Mouse (Mus musculus): Measurements from ENCODE around the gene Acvr2a.
"Not testable (repeated sequence)": the region's sequence is repeated elsewhere in the genome, so short reads cannot be mapped to it uniquely, and the experiment has no call there.

Acvr2a gene

DNA sequence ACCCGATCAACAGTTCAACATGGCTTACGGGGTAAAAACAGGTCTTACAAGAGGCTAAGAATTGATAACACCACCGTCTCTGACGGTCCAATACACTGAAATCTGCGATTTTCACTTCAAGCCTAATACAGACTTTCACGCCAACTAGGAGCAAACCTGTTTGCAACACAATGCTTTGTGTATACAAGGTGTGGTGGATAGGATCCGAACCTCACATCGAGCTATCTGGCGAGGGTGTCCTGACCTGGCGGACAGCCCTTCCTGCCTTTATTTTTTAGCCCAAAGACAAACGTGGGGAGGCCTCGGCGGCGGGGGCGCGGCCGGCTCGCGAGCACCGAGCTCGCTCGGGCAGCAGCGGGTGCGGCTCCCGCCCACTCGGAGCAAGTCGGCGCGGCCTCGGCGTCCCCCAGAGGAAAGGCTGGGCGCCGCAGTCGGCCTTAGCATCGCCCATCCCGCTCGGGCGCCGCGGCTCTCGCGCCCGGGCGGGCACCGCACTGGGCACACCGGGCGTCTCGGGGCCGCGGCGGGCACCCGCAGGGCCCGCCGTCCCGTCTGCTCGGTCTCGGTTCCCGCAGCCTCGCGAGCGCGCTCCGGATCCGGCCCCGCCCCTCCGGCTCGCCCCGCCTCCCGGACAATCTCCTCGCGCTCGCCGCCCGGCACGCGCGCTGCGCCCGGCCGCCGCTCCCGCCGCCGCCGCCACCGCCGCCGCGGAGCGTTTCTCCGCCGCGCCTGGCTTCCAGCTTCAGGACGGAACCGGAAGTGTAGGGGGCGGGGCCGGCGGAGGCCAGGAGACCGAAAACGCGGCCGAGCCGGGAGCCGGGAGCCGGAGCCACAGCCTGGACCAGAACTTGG, at the start of gene Acvr2a:
TSS of gene Acvr2a (plus strand) at position 739 of the 852 bp plus-strand sequence.
- peak; percentile 86 for DNase-seq

DNA sequence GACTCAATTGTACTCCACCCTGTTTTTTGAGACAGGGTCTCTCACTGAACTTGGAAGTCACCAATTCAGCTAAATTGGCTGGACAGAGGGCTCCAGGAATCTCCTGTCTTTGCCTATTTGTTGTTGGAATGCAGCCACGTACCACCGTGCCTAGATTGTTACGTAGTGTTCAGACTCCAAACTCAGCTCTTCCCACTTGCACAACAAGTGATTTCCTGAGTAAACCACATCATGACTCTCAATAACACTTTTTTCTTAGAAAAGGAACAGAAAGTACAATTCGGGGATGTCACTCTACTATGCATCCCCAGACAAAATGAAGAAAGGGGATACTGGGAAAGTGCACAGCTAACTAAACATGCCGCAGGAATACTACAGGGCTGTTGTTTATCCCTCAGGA, 47.4 kb upstream of the Acvr2a start:
- DNase-seq = no peak

DNA sequence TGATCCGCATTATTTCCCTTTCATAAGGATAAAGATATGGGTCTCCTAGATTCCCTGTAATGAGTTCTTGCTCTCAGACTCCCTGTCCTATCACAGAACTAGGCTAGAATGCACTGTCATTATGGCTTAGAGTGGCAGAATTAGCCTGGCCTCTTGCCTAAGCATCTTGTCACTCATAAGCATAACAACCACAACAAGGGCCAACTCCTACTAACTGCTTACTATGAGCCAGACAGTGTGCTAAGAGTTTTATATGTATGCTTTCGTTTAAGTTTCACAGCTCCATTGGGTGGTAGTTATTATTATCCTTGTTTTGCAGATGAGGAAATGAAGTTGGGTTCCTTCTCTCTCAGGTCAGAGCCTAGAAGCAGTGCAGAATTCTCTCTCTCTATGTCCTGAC, 46.1 kb upstream of the Acvr2a start:
- no peak for DNase-seq

DNA sequence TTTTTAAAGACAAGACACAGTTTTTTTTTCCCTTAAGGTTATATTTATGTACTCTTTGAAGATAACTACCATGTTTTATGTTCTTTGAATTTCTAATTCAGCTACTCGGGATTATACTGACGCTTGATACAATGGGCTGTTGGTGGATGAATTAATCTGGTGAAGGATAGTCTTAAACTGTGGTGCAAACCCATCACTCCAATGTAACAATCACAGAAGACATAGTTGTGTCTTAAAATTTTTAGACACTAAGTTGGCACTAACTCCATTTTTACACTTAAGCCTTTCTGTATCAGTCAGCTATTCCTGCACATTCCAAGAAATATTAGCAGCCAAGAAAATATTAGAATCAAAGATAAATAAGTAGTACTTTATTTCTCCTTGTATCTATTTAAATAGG, 45.7 kb upstream of the Acvr2a start:
- no peak for DNase-seq

DNA sequence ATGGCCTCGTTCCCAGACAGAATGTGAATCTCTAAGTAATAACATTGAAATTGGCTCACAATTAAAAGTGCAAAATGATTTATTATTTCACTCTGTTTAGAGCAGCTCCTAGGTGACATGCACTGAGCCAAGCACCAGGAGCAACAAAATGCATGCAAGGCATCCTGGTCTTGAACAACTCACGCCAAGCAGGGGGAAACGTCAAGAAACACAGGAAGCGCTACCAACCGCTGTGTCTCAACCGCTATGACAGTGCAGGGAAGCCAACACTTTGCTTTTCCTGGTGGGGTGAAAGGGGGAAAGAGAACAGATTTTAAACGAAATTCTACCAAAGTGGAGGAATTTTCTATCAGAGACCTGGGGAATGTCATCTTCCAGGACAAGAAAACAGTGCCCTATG, 43.8 kb upstream of the Acvr2a start:
- no peak for DNase-seq

DNA sequence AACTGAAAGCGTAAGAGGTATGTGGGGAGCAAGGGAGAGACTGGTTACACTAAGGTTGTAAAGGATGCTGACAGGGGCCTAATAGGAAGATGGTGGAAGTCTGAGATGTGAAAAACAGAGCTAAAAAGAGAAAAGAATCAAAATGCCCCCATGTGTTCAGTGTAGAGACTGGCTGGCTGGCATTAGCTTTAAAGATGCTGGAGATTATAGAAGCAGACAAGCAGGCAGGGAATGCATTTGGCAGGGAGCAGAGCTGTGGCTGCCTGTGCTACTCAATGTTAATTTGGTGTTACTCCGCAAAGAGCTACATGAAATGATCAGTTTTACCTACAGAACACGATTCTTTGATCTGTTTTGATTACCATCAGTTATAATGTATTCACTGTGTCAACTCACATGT, 43.3 kb upstream of the Acvr2a start:
- no peak for DNase-seq

DNA sequence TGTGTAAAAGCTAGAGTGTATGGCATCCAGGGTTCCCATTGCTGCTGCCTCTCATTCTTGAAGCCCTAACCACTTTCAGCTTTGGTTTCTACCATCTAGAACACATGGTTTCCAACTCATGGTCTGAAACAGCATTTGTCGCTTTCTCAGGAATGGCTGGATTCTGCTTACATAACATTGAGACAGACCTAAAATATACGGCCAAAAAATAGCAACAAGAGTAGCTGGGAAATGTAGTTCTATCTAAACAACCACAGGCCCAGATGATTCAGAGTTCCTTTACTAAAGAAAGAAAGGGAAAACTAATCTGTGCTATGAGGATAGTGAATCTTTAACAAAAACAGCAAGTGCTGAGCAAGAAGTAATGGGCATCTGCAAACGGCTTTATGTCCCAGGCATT, 38.6 kb upstream of the Acvr2a start:
- no peak for DNase-seq

DNA sequence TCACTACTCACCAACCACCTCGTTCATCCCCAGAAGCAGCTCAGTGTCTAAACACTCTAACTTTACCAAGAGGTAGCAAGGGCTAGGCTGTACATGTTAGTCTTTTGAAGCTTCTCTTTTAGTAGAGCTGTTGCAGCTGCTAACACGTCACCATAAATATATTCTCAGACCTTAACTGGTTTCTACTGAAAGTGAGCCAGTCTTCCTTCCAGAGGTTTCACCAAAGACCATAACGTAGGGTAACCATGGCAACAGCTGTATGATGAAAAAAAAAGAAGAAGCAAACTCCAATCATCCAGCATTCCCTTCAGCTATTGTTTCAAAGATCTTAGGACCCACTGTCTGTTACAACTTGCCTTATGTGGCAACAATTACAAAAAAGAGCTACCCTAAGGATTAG, 25.0 kb upstream of the Acvr2a start:
- no peak for DNase-seq

DNA sequence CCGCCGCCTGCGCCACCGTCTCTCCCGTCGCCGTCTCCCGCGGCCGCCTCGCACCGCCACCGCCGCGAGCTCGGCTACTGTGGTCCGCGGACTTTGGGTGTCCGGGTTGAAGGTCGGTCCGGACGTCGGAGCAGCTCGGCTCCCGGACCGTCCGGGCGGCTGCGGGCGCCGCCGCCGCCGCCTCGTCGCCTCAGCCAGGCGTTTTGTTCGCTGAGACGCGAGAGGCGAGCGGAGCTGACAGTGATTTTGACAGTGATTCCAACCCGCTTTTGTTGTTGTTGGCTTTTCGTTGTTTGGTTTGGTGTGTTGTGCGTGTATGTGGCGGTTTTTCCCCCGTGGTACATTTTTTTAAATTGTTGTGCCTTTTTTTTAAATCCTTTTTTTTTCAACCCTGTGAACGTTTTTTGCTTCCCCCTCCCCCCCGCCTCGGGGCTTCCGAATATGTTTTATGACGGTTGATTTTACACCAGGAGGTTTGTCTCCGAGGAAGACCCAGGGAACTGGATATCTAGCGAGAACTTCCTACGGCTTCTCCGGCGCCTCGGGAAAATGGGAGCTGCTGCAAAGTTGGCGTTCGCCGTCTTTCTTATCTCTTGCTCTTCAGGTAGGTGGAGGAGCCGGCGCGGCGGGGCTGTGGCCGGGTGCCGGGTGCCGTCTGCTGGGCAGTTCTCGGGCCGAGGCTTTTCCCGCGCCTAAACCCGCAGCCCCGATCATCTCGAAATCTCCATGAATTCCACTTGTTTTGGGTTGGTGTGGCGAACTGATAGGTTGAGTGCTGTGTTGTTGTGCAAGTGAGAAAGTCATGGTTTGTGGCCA, 522 bp downstream of the Acvr2a start:
- DNase-seq = peak; percentile 57

DNA sequence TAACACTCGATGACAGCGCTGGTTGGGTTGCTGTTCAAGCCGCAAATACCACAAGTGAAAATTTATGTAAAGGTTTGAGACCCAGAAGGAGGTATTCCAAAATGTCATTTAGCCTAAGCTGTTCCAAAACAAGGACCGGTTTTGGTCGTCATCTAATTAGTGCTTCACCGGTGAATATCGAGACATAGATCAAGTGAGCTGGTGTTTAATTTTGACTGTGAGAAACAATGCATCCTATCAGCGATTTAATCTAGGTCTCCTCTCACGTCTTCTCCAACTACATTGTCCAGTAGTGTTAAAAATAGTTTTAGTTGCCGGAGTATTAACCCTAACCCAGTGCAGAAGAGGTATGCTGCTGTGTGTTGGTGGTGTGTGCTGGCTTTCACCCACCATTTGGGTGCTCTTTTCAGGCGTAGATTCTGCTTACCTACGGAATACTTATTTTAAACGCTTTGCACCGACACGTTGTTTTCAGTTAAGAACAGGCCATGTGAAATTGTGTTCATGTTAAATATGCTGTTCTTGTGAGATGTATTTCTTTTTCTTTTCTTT, 1.2 kb downstream of the Acvr2a start:
- DNase-seq = no peak

DNA sequence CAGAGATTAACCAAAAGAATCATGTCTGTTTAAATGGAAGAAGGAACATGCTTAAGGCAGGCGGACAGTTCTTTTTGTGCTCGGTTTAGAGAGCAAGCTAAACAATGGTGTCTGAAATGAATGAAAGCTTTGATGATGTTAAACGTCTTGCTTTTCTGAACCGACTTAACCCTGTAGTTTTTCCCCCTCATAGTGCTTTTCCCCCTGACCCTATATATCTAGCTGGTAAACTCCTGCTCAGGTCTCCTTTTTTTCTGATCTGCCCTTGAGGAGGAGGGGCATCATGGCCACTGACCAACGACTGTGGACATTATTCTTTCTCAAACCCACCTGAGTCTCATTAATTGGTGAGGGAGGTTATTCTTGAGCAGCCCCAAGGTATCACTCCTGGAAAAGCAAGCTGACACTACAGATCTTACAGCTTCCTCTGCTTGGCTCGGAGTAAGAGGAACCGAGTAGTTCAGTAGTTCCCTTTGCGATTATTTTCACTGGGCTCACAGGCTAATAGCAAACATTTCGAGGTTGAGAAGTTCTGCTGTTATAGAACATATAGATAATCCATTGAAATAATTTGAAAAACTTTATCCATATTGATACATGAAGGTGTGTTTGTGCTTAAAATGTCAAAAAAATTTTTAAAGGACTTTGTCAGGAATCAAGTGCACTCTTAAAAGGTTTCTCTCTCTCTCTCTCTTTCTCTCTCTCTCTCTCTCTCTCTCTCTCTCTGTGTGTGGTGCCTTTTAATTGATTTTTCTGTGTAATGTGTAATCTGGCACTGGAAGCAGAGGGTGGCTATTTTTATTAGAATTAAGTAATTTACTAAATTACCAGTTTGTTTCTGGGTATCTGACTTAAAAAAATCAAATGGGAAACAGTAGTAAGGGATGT, 2.5 kb downstream of the Acvr2a start:
- DNase-seq = no peak

DNA sequence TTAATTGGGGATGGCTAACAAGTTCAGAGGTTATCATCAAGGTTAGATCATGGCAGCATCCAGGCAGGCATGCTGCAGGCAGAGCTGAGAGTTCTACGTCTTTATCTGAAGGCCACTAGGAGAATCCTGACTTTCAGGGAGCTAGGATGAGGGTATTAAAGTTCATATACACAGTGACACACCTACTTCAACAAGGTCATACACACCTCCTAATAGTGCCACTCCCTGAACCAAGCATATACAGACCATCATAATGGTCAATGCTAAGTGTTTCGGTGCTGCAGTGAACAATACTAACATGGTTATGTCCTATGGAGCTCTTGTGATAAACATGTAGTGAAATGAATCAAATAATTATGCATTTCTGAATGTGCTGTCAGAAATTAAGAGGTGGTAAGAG, 12.0 kb downstream of the Acvr2a start:
- DNase-seq = no peak

DNA sequence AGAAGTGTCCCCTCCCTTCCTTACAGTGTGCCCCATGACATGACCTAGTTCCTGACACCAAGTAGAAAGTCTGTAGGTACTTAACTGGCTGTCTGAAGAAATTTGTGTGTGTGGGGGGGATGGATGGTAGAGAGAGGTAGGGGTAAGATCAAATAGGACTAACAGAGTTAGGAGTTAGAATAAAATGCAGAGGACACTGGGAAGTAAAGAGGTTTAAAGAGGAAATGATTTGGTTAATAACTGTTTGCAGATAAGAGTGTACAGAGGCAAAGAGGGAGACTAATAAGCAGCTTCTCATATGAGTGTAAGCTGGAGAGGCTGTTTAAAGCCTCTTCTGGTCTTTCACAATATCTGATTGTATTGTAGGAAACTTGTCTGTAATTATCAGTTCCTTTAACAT, 12.5 kb downstream of the Acvr2a start:
- no peak for DNase-seq

DNA sequence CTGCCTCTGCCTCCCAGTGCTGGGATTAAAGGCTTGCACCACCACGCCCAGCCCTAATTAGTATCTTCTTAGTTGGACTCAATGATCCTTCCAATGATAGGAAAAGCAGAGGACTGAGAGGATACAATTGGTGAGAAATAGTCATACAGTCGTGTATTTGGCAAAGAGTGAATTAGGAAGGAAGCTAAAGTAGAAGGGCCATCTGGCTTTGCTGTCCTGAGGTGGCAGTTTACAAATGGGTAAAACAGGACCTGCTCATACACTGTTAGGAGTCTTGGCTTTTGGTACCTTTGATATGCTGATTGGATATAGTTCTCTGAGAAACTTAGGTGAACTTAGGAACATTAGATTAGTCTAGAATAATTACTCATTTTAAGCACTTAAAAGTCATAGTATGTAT, 16.6 kb downstream of the Acvr2a start:
- no peak for DNase-seq

DNA sequence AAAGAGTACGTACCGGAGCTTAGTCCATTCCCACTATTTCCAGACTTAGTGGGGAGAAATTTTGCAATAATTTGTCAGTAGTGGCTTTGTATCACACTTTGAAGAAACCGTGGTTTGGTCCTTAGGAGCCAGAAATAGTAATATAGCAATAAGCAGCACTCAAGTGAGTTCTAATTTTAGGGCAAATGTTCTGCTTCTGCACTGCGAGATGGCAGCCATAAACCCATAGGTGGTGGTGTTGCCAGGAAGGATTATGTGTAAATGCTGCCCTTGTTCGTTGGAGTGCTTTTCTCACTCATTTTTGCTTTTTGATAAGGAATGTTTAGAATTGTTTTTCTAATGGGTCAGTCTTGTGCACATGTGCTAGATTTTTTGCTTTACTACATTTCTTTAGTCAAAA, 18.4 kb downstream of the Acvr2a start:
- no peak for DNase-seq

DNA sequence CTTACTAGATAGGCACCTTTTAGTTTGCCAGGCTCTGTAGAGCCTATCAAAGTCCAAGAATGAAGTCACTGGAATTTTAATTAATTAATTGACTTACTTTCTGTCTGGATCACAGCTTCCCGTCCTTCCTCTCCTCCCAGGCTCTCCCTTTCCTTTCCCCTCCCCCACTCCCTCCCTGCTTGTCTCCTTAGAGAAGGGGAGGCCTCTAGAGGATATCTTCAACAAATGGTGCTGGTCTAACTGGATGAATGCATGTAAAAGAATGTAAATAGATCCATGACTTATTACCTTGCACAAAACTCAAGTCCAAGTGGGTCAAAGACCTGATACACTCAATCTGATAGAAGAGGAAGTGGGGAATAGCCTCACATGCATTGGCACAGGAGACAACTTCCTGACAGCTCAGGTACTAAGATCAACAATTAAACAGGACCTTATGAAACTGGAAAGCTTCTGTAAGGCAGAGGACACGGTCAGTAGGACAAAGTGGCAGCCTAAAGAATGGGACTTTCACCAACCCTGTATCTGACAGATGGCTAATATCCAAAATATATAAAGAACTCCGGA, 20.1 kb downstream of the Acvr2a start:
- no peak for DNase-seq

DNA sequence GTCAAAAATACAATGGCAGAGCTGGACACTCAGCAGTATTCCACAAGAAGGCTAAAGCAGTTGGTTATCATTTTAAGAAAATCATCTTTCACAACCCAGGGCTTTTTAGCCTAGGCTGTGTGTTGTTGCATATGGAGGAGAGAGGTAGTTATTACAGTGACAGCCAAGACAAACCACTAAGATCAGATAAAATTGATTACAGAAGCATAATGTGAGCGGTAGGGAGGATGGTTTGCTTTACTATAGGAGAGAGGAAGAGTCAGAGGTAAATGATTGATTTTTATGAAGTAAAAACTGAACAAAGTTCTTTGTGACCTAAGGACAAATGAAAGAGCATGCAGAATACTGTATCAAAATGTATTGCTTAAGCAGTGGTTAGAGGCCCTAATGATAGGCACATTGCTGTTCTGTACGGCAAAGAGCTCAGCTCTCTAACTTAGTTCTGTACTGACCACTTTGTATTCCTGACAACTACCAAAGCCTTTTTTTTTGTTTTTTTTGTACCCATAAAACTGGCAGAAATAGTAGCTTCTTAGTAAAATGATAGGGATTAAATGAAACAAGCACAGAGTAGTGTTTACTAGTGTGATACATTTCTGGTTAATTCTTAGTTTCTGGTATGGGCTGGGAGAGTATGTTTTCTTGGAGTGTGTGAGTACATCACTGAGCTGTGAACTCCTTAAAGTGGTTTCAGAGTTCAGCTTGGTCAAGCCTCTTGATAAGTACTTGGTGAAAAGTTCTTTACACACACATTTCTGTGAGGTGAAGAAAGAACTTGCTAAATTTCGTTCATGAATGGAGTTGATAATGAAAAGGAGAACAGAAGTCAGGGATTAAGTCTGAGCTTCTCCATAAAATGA, 27.9 kb downstream of the Acvr2a start:
- DNase-seq = no peak

DNA sequence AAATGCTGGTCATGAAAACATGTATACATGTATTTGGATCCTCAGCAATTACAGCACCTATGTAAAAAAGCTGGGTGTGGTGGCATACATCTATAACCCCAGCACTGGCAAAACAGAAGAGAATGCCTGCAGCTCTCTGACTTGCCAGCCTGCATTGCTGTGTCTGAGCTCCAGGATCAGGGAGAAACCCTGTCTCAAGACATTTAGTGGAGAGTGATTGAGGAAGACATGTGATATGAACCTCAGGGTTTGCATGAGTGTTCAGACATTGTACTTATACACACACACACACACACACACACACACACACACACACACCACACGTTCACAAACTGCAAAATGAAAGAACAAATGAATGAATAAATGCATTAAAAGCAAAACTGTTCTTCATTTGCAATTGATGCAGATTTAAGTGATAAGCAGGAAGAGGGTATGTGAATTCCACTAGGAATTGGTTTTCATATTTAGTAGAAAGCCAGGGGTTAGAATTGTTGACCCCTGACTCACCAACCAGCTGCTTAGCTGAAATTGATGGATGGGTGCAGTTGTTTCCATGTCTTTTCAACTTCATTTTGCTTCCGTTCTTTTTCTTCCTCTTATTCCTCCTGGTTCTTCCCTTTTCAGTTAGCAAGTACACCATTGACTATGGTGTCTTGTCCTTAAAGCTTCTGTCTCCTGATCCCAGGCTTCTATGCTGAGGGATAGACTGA, 32.9 kb downstream of the Acvr2a start:
- DNase-seq = no peak

DNA sequence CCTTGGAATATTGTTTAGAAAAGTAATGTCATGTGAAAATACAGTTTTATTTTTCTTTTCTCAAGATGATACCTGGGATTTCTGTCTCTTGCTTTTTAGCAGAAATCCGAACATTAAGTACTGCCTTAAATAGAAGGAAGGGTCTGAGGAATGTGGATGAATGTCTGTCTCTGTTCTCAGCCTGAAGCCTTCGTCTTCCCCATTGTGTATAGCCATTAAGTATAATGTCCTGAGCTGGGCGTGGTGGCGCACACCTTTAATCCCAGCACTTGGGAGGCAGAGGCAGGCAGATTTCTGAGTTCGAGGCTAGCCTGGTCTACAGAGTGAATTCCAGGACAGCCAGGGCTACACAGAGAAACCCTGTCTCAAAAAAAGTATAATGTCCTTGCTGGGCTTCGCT, 51.7 kb downstream of the Acvr2a start:
- not testable (repeated sequence) for DNase-seq

DNA sequence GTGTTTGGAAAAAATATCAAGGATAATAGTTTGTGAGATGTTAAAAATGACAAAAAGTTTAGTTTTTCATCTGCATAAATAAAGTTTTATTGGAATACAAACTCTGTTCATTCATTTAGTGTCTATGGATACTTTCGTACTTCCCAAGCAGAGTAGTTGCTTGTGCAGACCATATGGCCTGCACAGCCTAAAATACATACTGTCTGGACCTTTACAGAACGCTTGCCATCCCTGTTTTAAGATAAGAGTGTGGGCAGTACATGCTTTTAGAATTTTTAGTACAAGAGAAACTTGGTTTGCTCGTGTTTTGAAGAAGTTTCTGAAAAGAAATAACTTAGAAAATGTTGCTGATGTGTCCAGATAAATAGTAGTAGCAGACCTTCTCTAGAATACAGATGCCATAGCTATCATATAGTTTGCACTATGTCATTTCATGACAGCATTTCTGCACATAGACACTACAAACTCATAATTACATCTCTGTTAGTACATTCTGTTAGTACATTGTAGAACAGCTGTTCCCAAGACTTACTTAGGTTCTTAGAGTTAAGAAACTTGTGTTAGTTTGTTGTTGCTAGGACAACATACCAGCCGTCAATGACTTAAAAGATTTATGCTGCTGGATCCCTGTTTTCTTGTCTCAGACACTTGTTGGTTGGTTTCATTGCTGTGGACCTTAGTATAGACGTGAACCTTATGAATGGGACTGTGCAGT, 54.4 kb downstream of the Acvr2a start:
- DNase-seq = no peak

Measured in liver (tissue).